Comparison of ENCODE assay signal across 8 mouse cellular contexts in the genomic region with DNA sequence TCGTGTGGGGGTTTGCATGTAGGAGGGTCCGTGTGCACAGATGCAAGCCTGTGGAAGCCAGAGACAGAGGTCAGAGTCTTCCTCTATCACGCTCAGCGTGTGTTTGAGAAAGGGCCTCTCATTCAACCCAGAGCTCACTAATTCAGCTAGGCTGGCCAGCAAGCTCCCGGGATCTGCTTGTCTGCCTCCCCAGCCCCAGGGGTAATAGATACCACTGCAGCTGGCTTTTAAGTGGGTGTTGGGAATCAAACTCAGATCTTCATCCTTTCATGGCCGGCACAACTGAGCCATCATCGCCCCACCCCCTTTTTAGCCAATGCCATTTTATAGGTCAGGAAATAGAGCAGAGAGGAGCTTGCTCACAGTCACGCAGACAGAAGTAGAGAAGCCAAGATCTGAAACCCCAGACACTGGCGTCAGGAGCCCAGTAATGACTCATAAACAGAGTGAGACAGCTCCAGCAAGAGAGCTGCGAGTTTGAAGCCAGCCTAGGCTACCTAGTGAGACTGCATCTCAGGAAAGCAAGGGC.
DNase-seq lines count a peak whose midpoint lies in the region; ATAC-seq lines count a peak whose summit lies in the region.

No protein-coding gene starts in this region.

- peak overlapping the region; percentile 18; the same call in 1 of the 2 replicates for H3K27ac ChIP-seq in liver, embryonic 13.5 days
- no peak overlapping the region for H3K27ac ChIP-seq in liver, embryonic 12.5 days
- H3K27ac ChIP-seq in stomach, embryonic 15.5 days, result peak overlapping the region; percentile 98

- H3K4me3 ChIP-seq in liver, embryonic 13.5 days (replicated peaks), result no peak overlapping the region
- no peak overlapping the region for H3K4me3 ChIP-seq in liver, embryonic 12.5 days
- no peak overlapping the region for H3K4me3 ChIP-seq in stomach, embryonic 15.5 days (replicated peaks)

- H3K27me3 ChIP-seq in liver, embryonic 13.5 days, result peaks cover 37% of the 10 kb centered on the region
- H3K27me3 ChIP-seq in liver, embryonic 12.5 days (replicated peaks), result peaks cover 59% of the 10 kb centered on the region
- H3K27me3 ChIP-seq in stomach, embryonic 15.5 days (replicated peaks), result no peaks in the 10 kb centered on the region

- H3K9ac ChIP-seq in liver, embryonic 13.5 days, result no peak overlapping the region
- no peak overlapping the region for H3K9ac ChIP-seq in liver, embryonic 12.5 days
- no peak overlapping the region for H3K9ac ChIP-seq in stomach, embryonic 15.5 days

- peaks cover 54% of the 10 kb centered on the region for H3K4me1 ChIP-seq in liver, embryonic 13.5 days (replicated peaks)
- H3K4me1 ChIP-seq in liver, embryonic 12.5 days, result peaks cover 58% of the 10 kb centered on the region
- peaks cover 70% of the 10 kb centered on the region for H3K4me1 ChIP-seq in stomach, embryonic 15.5 days

- H3K36me3 ChIP-seq in liver, embryonic 13.5 days, result no peaks in the 10 kb centered on the region
- H3K36me3 ChIP-seq in liver, embryonic 12.5 days, result no peaks in the 10 kb centered on the region
- no peaks in the 10 kb centered on the region for H3K36me3 ChIP-seq in stomach, embryonic 15.5 days

- ATAC-seq in liver, embryonic 13.5 days (ENCODE audit: low read depth), result no peak
- no peak for ATAC-seq in liver, embryonic 12.5 days
- no peak for ATAC-seq in stomach, embryonic 15.5 days (ENCODE audit: insufficient read depth, low FRiP score, low read depth)

- no peak for DNase-seq in liver, embryonic 13.5 days
- DNase-seq in cerebellum, adult 9-10 months, result peak; percentile 56
- DNase-seq in gastrocnemius, postnatal 25 days, result peak; percentile 55
- peak; percentile 49 for DNase-seq in kidney, postnatal 14 days
- DNase-seq in spleen, postnatal 10 days (ENCODE audit: low spot score in 2 of 2), result no peak
- no peak for DNase-seq in left cerebral cortex, postnatal 14 days (ENCODE audit: low spot score in 2 of 2)

- H3K9me3 ChIP-seq in liver, embryonic 13.5 days (replicated peaks), result no peaks in the 10 kb centered on the region
- no peaks in the 10 kb centered on the region for H3K9me3 ChIP-seq in liver, embryonic 12.5 days (replicated peaks)
- H3K9me3 ChIP-seq in stomach, embryonic 15.5 days, result no peaks in the 10 kb centered on the region

- WGBS in liver, embryonic 13.5 days (ENCODE audit: insufficient replicate concordance), result 43% methylated on average over 10 of the region's 10 CpGs
- WGBS in liver, embryonic 12.5 days (ENCODE audit: insufficient replicate concordance), result 45% methylated on average over 10 of the region's 10 CpGs
- WGBS in stomach, embryonic 15.5 days, result 30% methylated on average over 10 of the region's 10 CpGs

- no peak overlapping the region for H3K4me2 ChIP-seq in liver, embryonic 13.5 days
- H3K4me2 ChIP-seq in liver, embryonic 12.5 days, result no peak overlapping the region
- H3K4me2 ChIP-seq in stomach, embryonic 15.5 days, result no peak overlapping the region

- intact Hi-C loops in left cerebral cortex, postnatal 14 days (cut with DNase I), result loop anchor here (5.0 kb wide), 1 partner anchor 49 kb away; no protein-coding TSS in a partner anchor

Comparison
In these comparisons a context has a peak if more than half of its experiments do, and no peak if none do; other contexts are left out.
1. DNase-seq: peak in cerebellum, adult 9-10 months (single experiment), gastrocnemius, postnatal 25 days (single experiment) and kidney, postnatal 14 days (single experiment); none in liver, embryonic 13.5 days (single experiment), spleen, postnatal 10 days (0 of 2) and left cerebral cortex, postnatal 14 days (0 of 2).